Mouse (Mus musculus) MEL (cell line): ENCODE results near the gene Klf8.

Source experiments
- JUND ChIP-seq: IDR thresholded peaks from 2 replicates; pipeline ENCODE4 v1.6.1; 2011; ENCODE audit warnings: low read depth, mild to moderate bottlenecking, improper control_type of control experiment, low read length
- TAL1 ChIP-seq: IDR thresholded peaks from 2 replicates; pipeline ENCODE4 v1.6.1; 2012; ENCODE audit warnings: mild to moderate bottlenecking, inconsistent platforms, low read length, moderate library complexity, mixed read lengths

- no peak for TF ChIP-seq TAL1
- TF ChIP-seq JUND, result no peak
Observed at GRCm38 (mm10) chrX:153311356-153311755, 74.1 kb downstream of the Klf8 start.
